Mouse (Mus musculus): ENCODE measurements around the gene Ripk3. TPM values are rescaled to one million over a fixed set of nuclear protein-coding genes. Genes with fewer than 3 reads are reported as not detected.
"Not testable (repeated sequence)": the region's sequence is repeated elsewhere in the genome, so short reads cannot be mapped to it uniquely, and the experiment has no call there.

Ripk3 gene
- polyA plus RNA-seq, 1 experiment from 2014 or later, result 0.12 TPM

GRCm38 (mm10) chr14:55762001-55762821 lies 26.5 kb downstream of the Ripk3 start:
- no peaks in the 10 kb centered on the region for H3K27me3 ChIP-seq
- no peak for ATAC-seq
- POLR2A ChIA-PET, result no interaction called here
- CTCF ChIA-PET, result no interaction called here
- in situ Hi-C loops (cut with MboI; ENCODE audit: low pct_unique_long_range_greater_than_20kb), result no loop called here
- TF ChIP-seq CTCF (IDR thresholded peaks at IDR 0.05), result no peak
- no peak for DNase-seq (ENCODE audit: low read depth, low spot score)

- POLR2A ChIA-PET, result no interaction called here
- H3K27me3 ChIP-seq, result no peaks in the 10 kb centered on the region
- no peak for DNase-seq (ENCODE audit: low read depth, low spot score)
- TF ChIP-seq CTCF (IDR thresholded peaks at IDR 0.05), result no peak
- in situ Hi-C loops (cut with MboI; ENCODE audit: low pct_unique_long_range_greater_than_20kb), result no loop called here
- CTCF ChIA-PET, result interaction anchor here (0.8 to 1.9 kb wide), 3 partner anchors 10 to 77 kb away, joined by 3 to 5 read pairs (median 3); no protein-coding TSS in a partner anchor
- ATAC-seq, result no peak
Observed at GRCm38 (mm10) chr14:55761163-55761562, 27.5 kb downstream of the Ripk3 start, which contains the start of gene Ltb4r2. TSS of gene Ltb4r2 (plus strand) at chr14:55761428.

- H3K27me3 ChIP-seq; in situ Hi-C loops (cut with MboI; ENCODE audit: low pct_unique_long_range_greater_than_20kb); DNase-seq (ENCODE audit: low read depth, low spot score); ATAC-seq: not testable (repeated sequence)
- ChIA-PET POLR2A (interaction anchor here (0.7 kb wide), 1 partner anchor 94 kb away, joined by 3 read pairs; no protein-coding TSS in a partner anchor), CTCF (interaction anchor here (0.6 to 1.9 kb wide), 4 partner anchors 16 to 76 kb away, joined by 3 to 5 read pairs (median 3); no protein-coding TSS in a partner anchor)
Observed at GRCm38 (mm10) chr14:55760156-55760555, 28.5 kb downstream of the Ripk3 start.

GRCm38 (mm10) chr14:55758363-55758784 lies 30.3 kb downstream of the Ripk3 start, which contains the start of gene Cideb:
TSS of gene Cideb (minus strand) at chr14:55758458.
- DNase-seq (ENCODE audit: low read depth, low spot score) (no peak), ATAC-seq (peak; percentile 59)
- ChIA-PET CTCF (interaction anchor here (1.0 kb wide), 1 partner anchor 14 kb away, joined by 3 read pairs; no protein-coding TSS in a partner anchor), POLR2A (no interaction called here)
- no peak for TF ChIP-seq CTCF (IDR thresholded peaks at IDR 0.05)
- in situ Hi-C loops (cut with MboI; ENCODE audit: low pct_unique_long_range_greater_than_20kb), result no loop called here
- H3K27me3 ChIP-seq, result no peaks in the 10 kb centered on the region

GRCm38 (mm10) chr14:55757566-55757965 lies 31.1 kb downstream of the Ripk3 start:
- no peaks in the 10 kb centered on the region for H3K27me3 ChIP-seq
- ATAC-seq (no peak), DNase-seq (ENCODE audit: low read depth, low spot score) (no peak)
- TF ChIP-seq CTCF (IDR thresholded peaks at IDR 0.05), result no peak
- in situ Hi-C loops (cut with MboI; ENCODE audit: low pct_unique_long_range_greater_than_20kb), result no loop called here
- POLR2A ChIA-PET, result no interaction called here
- CTCF ChIA-PET, result interaction anchor here (1.0 to 1.6 kb wide), 2 partner anchors 9 to 13 kb away, joined by 3 read pairs; no protein-coding TSS in a partner anchor

GRCm38 (mm10) chr14:55747051-55747847 lies 41.4 kb downstream of the Ripk3 start:
- ChIA-PET CTCF (interaction anchor here (8.2 kb wide), 1 partner anchor 64 kb away, joined by 80 read pairs; the partner anchor contains the start of gene Tinf2), POLR2A (no interaction called here)
- TF ChIP-seq CTCF (IDR thresholded peaks at IDR 0.05), result no peak
- DNase-seq (ENCODE audit: low read depth, low spot score), result no peak
- H3K27me3 ChIP-seq, result no peaks in the 10 kb centered on the region
- in situ Hi-C loops (cut with MboI; ENCODE audit: low pct_unique_long_range_greater_than_20kb), result no loop called here
- ATAC-seq, result no peak

- TF ChIP-seq CTCF (IDR thresholded peaks at IDR 0.05), result no peak
- no peaks in the 10 kb centered on the region for H3K27me3 ChIP-seq
- POLR2A ChIA-PET, result interaction anchor here (2.6 kb wide), 1 partner anchor 64 kb away, joined by 14 read pairs; the partner anchor contains the start of gene Tinf2
- in situ Hi-C loops (cut with MboI; ENCODE audit: low pct_unique_long_range_greater_than_20kb), result no loop called here
- CTCF ChIA-PET, result interaction anchor here (8.2 kb wide), 1 partner anchor 63 kb away, joined by 80 read pairs; the partner anchor contains the start of gene Tinf2
- DNase-seq (ENCODE audit: low read depth, low spot score) (no peak), ATAC-seq (peak; percentile 31)
Observed at GRCm38 (mm10) chr14:55745861-55746237, 42.8 kb downstream of the Ripk3 start.

GRCm38 (mm10) chr14:55745180-55745860 lies 43.3 kb downstream of the Ripk3 start, which contains the start of the genes Dhrs1 and Nop9:
TSS of gene Dhrs1 (minus strand) at chr14:55745690.
TSS of gene Nop9 (plus strand) at chr14:55745693.
- ATAC-seq, result peak; percentile 81
- no peak for TF ChIP-seq CTCF (IDR thresholded peaks at IDR 0.05)
- no peaks in the 10 kb centered on the region for H3K27me3 ChIP-seq
- no peak for DNase-seq (ENCODE audit: low read depth, low spot score)
- ChIA-PET CTCF (interaction anchor here (2.1 to 8.2 kb wide), 4 partner anchors 10 to 70 kb away, joined by 8 to 80 read pairs (median 12); partner anchors contain the start of gene Tinf2), POLR2A (interaction anchor here (2.6 kb wide), 1 partner anchor 63 kb away, joined by 14 read pairs; the partner anchor contains the start of gene Tinf2)
- in situ Hi-C loops (cut with MboI; ENCODE audit: low pct_unique_long_range_greater_than_20kb), result no loop called here

- ATAC-seq, result peak; percentile 68
- no peak for TF ChIP-seq CTCF (IDR thresholded peaks at IDR 0.05)
- POLR2A ChIA-PET, result no interaction called here
- H3K27me3 ChIP-seq, result no peaks in the 10 kb centered on the region
- DNase-seq (ENCODE audit: low read depth, low spot score), result no peak
- in situ Hi-C loops (cut with MboI; ENCODE audit: low pct_unique_long_range_greater_than_20kb), result loop anchor here (5.0 kb wide), 1 partner anchor 61 kb away; the partner anchor contains the start of gene Tinf2
- CTCF ChIA-PET, result interaction anchor here (0.7 to 8.2 kb wide), 11 partner anchors 8 to 84 kb away, joined by 3 to 80 read pairs (median 5); partner anchors contain the start of genes Cideb, Ltb4r2, Mdp1 and Rabggta
Observed at GRCm38 (mm10) chr14:55743711-55744110, 45.0 kb downstream of the Ripk3 start.

Data from Patski (cell line).